Mouse (Mus musculus): ENCODE data around the gene Tulp3.
A peak's percentile ranks its signal among the peaks of the same experiment; 100 is the strongest.
"Not testable (repeated sequence)": the region's sequence is repeated elsewhere in the genome, so short reads cannot be mapped to it uniquely, and the experiment has no call there.

The Tulp3 gene

DNA sequence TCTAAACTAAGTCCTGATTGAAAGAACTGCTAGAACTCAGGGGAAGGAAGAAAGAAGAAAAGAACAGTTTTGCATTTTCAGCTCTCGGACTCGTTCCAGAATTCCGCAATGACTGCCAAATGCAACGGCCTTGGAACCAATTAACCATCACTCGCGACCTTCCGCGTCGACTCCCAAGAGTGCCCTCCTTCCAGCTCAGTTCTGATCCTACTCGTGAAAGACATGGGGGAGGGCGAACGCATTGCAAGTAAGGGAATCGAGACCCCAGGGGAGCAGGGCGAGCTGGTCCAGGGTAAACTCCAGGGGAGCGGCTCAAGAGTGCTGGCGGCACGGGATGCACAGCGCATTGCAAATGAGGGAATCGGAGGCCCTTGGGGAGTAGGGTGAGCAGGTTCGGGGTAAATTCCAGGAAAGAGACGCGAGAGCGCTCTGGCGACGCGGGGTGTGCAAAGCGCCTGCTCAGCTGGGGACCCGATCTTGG is 410 bp downstream of the Tulp3 start:
- peak; percentile 66 for DNase-seq

DNA sequence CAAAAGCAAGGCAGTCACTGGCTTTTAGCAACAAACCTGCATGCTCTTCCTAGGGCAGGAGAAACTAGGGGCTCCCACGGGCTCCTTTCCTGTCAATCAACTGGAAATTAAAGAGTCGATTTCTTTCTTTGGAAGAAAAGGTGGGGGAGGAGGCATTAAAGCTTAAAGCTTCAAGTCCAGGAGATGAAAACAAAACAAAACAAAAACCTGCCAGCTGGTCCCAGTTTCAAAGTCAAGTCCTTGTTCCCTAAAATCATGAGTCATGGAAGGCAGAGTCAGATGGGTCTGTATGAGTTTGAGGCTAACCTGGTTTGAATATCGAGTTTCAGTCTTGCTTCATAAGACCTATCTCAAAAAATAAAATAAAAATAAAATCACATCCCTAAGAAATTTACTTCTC is 1.5 kb downstream of the Tulp3 start:
- no peak for DNase-seq

DNA sequence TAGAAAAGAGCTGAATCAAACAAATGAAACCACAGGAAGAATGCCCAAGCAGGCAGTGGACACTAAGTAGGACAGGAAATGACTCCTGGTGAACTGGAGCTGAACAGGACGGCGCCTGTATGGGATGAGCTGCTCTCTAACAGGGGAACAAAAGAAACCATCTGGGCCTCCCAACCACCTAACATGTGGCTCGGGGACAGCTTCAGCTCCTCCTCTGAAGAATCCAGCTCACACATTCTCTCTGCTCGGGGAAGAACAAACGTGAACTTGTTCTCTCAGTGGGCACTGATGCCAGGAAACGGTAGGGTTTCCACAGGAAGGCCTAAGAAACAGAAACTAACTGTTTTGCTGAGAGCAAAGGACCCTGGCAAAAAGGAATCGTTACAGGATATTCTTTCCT is 5.9 kb downstream of the Tulp3 start:
- no peak for DNase-seq

DNA sequence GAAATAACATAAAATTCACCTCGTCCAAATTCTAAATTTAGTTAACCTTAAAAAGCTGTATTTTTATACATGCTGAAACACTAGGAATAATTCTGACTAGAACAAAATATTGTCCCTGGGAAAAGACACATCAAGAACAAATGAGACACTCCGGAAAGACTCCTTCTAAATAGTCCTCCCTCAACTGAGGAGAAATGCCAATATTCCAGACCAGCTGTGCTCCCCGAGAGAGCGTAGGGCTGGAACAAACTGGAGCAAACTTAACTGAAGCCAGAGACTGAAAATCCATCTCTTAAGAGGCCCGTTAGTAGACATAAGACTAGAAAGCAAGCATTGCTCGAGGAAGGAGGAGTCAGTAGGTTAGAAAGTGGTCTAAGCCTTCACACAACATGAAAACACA is 8.9 kb downstream of the Tulp3 start:
- DNase-seq: no peak

DNA sequence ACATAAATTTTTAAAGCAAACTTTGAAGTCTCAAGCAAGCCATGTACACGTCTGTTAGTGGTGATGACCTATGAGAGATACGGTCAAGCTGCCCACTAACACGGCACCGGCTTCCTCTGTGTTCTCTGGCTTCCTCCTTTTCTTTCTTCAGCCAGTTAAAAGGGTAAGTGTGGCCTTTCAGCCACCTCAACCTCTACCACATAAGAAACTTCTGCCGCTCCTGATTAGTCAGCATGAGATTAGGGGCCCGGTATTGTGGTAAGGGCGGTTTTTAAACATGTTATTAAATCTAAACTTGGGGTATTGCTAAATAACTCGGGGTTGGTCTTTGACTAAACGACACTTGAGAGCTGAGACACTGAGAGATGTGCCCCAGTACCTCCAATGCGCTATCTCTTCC is 10.0 kb downstream of the Tulp3 start:
- DNase-seq: no peak

DNA sequence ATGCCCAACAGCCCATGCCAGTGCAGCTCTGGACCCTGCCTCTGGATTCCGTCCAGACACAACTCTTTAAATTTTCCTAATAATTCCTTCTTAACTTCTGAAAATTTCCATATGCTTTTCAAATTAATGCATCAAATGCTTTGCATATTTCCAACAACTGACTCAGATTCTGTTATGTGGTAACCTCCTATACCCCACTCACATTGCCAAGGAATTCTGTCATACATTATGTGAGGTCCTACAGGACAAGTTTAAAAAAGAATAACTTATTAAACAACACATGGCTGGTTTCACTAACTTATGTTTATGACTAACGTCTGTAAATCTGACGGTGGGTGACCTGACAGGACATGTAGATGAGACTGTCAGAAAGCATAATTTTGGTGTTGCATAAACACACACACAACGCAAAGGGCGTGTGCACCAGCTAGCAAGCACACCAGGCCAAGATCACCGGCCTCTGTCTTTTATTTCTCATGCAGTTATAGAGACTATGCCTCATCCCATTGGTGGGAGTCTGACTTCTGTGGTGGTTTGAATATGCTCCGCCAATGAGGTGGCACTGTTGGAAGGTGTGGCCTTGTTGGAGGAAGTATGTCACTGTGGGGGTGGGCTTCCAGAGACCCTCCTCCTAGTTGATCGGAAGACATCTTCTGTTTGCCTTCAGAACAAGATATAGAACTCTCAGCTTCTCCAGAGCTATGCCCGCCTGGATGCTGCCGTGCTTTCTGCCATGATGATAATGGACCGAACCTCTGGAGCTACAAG is 13.5 kb downstream of the Tulp3 start:
- no peak for DNase-seq

DNA sequence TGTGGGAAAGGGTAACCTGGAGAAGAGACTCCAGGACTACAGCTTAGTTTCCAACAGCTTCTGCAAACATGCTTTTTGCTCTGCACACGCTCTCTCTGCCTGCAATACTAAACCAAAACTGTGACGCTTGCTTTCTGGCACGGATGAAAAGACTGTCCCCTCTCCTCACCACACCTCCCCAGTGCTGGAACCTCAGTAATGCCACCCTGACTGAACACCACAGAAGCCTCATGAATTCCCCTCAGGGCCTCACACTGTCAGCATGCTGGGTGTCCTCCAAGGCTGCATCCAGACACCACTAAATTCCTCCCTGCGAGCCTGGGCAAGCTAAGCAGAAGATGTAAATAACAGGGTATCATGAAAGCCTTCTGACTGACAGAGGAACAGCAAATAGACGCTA is 16.8 kb downstream of the Tulp3 start:
- no peak for DNase-seq

DNA sequence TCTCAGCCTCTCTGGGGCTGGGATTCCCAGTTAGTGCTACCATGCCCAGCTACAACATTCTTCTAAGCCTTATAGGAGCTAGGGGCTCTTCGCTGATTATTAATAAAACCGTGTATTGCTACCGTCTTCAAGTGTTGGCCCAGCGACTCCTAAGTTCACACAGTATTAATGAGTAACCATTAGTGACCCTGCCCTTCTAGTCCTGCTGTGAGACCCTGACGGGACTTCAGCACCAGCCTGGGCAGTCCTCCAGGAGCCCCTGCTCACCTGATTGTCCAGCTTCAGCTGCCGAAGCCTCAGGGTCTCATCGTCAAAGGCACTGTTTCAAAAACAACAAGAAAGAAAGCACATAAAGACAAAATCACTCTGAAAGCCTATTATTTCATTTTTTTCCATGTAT is 18.2 kb downstream of the Tulp3 start:
- DNase-seq: peak; percentile 61

DNA sequence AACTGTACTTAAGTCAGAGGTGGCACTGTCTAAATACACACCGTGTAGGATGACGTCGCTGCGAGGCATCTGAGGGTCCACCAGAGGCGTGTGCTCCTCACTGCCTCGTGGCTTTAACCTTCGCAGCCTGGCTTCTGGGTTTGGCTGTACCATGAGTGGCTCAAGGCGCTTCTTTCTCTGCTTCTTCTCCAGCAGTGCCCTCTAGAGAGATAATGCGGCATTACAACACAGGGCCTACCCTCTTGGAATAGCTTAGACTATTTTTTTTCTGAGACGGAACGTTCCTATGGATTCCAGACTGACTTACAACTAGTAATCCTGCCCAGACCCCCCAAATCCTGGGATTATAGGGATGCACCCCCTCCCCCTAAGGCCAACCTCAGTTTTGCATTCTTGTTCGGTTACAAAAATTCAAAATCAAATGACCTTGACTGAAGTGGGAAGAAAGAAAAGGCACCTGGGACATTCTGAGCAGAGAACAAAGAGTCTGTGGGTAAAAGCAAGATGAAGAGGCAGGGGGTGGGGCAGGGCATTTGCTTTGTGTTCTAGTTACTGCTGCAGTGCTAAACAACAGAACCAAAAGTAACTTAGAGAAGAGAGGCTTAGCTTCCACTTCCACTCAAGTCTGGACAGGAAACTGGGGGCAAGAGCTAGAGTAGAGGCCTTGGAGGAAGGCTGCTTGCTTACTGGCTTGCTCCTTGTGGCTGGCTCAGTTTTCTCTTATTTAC is 21.1 kb downstream of the Tulp3 start:
- DNase-seq: peak; percentile 85

DNA sequence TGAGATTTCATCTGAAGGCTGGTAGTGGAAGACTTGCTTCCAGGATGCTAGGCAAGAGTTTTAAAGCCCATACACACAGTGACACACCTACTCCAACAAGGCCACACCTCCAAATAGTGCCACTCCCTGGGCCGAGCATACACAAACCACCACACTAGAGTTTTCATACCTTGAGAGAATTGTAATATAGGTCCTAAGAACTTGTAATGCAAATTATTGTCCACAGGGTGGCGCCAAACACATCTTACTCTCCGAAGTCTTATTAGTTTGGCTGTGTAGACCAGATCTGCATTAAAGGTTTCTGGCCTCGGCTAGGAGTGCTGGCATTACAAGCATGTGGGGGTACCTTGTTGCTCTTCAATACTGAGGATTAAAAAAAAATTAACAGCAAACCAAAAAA is 37.3 kb downstream of the Tulp3 start:
- DNase-seq: peak; percentile 77

DNA sequence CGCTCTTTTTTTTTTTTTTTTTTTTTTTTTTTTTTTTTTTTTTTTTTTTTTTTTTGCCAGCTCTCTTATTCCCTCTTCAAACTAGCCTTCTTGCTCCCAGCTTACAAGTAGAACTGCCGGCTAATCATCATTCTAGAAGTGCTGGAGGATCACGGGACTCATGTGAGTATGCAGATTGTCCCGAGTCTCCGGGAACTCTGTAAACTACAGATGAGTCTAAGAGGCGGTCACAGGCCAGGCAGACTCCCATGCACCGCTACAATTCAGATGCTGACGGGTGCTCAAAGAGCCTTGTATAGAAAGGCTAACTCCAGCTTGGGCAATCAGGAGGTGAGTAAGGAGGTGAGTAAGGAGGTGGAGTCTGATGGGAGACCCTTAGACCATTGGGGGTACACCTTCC is 40.1 kb downstream of the Tulp3 start:
- DNase-seq: no peak

DNA sequence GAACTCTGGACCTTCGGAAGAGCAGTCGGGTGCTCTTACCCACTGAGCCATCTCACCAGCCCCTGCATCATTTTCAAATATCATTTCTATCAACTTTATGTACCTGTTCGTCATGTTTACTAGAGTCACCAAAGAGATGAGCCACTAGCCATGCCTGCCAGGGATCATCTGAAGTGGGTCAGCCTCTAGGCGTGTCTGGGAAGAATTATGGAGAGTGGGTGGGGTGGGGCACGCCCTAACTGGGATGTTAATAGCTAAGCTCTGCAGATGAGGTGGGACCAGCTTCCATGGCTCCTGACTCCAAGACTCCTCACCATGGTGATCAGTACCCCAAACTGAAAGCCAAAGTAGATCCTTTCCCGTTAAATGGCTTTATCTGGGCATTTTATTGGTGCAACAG is 40.9 kb downstream of the Tulp3 start:
- no peak for DNase-seq

DNA sequence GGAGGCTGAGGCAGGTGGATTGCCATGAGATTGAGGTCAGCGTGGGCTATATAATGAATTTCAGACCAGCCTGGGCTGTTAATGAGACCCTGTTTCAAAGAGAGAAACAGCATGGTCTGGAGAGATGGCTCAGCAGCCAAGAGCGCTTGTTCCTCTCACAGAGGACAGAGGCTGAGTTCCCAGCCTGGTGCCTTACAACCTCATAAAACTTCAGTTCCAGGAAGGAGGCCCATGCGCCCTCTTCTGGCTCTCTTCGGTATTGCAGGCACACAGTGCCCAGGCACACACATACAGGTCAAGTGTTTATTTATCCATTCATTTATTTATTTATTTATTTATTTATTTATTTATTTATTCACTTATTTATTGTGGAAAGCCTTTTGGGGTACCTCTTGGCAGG is 47.3 kb downstream of the Tulp3 start:
- peak; percentile 82 for DNase-seq

DNA sequence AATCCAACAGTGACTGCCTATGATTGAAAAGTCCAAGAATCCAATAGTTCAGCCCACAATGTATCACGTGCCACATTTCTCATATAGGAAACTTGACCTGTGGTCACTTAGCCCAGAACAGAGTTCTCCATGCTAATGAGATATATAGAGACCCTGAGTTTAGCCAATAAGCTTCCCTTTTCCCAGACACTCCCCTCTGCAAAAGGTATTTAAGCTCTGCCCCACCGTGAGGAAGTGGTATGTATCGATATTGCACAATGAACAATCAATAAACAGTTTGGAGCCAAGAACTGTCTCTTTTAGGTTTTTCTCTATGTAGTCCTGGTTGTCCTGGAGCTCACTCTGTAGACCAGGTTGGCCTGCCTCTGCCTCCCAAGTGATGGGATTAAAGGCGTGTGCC is 50.9 kb downstream of the Tulp3 start:
- no peak for DNase-seq

DNA sequence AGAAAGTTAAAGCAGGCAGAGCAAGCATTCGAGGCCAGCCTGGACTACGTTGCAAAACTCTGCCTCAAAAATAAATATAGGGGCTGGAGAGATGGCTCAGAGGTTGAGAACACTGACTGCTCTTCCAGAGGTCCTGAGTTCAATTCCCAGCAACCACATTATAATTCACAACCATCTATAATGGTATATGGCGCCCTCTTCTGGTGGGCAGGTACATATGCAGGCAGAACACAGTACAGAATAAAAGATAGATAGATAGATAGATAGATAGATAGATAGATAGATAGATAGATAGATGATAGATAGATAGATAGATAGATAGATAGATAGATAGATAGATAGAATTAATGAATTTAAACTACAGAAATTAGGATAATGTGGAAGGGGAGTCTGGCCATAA is 53.0 kb downstream of the Tulp3 start:
- not testable (repeated sequence) for DNase-seq

DNA sequence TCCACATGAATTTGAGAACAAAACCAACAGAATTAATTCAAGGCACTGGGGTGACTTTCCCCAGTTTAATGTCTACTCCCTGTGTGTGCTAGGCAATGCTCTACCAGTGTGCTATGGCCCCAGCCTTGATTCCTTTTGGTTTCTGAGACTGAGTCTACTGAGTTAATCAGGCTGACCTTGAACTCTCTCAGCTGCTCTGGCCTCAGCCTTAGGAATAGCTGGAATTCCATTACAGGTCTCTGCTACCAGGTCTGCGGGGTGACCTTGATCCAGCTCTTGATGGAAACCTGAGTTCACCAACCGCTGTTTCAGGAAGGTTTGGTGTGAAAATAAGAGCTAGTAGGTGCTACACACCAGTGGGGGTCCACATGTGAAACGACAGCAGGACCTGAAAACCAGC is 53.8 kb downstream of the Tulp3 start:
- no peak for DNase-seq

DNA sequence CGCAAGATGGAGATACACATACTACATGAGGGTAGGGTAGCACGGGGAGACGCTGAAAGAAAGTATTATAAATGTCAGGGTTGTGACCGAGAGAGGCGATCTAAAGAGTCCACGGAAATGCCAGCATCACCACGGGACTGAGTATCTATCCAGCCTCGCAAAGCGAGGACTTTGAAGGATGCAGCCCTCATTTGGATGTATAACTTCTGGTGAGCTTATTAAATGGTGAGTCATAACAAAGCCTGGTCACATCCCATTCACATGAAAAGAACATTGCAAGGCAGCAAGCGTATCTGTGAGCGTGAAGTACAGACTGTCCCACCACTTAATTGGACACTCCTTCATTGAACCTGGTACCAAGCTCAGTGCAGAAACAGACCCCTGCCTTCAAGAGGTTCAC is 54.2 kb downstream of the Tulp3 start:
- no peak for DNase-seq

DNA sequence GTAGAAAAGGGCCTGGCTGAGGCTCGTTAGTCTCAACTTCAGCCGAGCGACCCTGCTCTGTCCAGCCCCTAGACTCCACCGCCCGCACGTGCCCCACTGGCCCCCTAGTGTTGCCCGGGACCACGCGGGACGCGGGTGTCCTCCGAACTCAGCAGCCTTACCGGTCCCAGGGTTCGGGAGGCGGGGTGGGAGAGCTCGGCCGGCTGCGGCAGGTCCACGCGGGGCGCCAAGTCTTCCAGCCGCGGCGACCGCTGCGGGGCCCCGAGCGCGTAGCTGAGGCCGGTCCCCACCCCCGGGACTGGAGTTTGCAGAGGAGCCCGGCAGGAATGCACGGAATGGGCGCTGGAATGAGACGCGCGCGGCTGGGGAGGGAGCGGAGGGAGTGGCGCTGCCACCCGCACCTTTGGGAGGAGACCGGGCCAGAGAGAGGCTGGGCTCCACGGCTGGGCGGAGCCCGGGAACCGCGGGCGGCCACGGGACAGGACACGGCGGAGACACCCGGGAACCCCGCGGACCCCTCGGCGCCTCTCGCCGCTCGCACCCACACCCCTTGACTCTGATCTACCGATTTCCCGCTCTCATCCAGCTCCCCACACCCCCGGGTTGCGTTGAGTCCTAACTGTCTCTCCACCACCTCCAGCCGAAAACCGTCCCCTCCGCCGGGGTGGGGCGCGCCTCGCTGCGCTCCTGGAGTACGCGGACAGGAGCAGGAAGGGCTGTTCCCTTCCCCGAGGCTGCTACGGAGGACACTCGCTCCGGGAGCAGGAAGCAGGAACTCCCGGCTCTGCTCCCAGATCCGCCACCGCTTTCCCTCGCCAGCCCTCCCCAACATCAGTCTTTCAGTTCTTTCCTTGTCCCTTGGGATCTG is 55.3 kb downstream of the Tulp3 start, which contains the start of gene Tead4:
Gene Tead4 (minus strand): TSS at position 690 of the 868 bp plus-strand sequence.
- DNase-seq: peak; percentile 89

DNA sequence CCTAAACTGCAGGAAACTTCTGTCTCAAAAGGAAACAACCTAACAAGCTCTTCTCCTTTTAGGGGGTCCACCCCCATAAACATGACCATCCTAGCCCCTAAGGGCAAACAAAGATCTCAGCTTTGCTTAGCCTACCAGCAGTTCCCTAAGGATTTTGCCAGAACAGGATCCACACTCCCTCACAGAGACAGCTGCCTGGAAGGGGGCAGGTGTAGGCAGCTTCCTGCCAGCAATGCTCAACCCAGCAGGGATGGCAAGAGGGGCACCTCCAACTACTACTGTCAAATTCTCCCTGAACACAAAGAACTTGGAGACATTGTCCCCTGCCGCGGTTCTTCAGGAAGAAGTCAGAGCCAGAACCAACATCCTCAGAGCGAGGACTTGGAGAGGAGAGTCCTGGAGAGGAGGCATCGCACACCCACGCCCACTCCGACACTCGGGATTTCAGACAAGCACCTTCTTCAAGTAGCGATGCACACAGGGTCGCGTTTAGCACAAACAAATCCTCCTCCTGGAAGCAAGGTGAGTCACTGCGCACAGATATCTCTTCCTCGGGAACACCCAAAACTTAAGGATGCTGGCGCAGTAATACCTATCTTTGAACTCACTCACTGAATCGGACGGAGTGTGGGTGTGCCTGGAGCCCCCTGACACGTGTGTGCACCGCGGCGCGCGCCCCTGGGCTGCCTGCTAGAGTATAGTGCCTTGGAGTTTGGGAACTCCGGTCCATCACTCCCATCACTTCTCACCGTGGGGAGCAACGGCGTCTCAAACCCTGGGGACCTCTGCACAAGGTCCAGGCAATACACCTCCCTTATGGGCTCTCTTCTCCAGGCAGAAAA is 56.1 kb downstream of the Tulp3 start:
- DNase-seq: peak; percentile 17

DNA sequence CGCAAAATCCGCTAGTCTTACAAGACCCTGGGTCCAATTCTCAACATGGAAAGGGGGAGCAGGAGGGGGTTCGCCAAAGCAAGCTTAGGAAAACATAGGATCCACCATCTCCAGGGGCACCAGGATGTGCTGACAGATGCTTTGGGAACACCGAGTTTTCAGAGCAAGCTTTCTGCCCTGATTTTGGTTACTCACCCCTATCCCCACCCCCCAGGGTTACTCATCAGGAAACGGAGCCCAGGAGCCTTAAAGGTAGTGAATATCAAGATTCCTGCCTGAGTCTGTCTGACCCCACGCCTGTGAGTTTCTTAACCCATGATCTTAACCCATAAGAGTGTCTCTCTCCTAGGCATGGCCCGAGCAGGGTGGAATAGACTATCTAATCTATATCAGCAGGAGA is 57.4 kb downstream of the Tulp3 start:
- DNase-seq: no peak

DNA sequence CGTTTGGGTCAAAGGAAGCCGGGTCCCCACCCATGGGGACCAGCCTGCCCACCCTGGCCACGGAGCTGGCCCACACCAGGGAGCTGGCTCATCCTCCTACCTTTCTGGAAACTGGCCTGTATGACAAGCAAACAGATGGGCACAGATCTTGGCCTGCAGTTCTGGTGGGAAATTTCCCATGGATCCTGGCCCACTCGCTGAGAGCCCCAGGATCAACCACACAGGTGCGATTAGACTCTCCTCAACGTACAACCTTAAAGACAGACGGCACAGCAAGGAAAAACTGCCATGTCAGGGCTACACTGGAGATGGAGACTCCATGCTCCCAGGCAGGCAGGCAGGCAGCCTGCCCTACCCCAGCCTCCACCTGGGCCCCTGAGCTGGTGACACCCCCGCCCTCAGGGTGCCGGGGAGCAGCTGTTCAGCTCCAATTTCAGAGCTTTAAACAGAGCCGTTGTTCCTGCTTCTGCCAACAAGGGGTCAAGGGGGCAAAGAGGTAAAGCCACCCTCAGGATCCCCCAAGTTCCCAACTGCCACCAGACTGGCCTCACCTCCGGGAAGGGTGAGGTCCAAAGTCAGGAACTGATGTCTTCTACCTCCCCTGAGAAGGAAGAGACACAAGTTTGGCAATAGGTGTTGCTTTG is 58.8 kb downstream of the Tulp3 start:
- no peak for DNase-seq
